Mouse (Mus musculus): ENCODE results near the gene Idh3b. TPM values are rescaled to one million over a fixed set of nuclear protein-coding genes. Genes with fewer than 3 reads are reported as not detected.

Gene Idh3b
- 193 and 199 TPM in 2 replicates for polyA plus RNA-seq (2015; fragmentation: Nextera tagmentation; extraction: Ambion mirVana)

DNA sequence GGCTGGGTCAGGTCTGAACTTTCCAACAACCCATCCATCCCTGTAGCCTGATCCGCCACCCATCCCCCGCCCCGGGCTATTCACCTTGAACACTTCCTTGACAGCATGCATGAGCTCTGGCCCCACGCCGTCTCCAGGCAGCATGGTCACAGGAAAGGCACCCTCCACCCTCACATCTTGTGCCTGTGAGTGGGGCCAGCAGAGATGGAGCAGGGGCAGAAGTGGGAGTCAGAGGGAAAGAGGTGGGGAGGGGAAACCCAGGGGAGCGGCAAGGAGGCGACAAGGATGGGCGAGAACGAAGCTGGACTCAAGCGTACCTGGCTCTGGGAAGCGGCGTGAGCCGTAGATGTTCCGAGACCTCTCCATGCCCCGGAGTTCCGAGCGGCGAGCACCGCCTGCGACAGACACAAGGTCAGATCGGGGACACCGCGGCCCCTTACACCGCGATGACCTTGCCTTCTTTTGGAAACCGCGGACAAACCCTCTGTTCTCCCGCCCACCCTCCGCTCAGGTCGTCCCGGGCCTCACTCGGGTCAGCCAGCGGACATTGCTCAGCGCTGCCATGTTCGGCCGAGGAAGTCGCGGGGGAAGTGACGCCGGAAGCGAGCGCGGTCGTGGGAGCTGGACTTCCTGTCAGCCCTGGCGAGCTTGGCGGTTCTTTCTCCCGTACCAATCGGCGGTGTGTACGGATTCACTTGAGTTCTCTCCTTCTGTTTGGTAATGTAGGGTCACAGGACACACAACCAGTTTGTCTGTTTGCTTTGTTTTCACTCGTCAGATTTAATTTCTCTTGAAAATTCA is at the start of gene Idh3b:
TSS of gene Idh3b (minus strand) at position 694 of the 801 bp plus-strand sequence.
- Histone ChIP-seq H3K4me1 (peaks cover 24% of the 10 kb centered on the region), H3K27ac (replicated peaks) (peak within 1 kb of the TSS; percentile 81), H3K9me3 (replicated peaks) (no peaks in the 10 kb centered on the region), H3K9ac (replicated peaks) (peak within 1 kb of the TSS; percentile 80), H3K27me3 (replicated peaks) (no peaks in the 10 kb centered on the region), H3K4me2 (peak within 1 kb of the TSS; percentile 94), H3K36me3 (peaks cover 27% of the 10 kb centered on the region), H3K4me3 (replicated peaks) (peak within 1 kb of the TSS; percentile 88)
- WGBS = 1% methylated on average over 51 of the region's 51 CpGs
- peak; percentile 91 for ATAC-seq (ENCODE audit: low FRiP score)

DNA sequence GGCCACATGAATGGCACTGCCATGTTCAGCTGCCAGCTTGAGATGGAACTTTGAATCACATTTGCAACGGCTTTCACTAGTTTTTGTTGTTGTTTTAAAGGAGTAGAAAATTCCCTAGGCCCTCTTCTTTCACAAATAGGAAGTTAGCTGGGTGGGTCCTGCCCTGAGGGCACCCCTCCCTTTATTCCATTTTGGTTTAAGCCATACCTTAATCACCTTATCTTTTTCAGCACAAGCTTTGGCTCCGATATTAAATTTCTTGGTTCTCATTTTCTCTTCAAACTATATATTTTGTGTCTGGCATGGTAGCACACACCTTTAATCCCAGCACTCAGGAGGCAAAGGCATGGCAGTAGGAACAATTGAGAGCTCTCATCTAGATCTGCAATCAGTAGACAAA is 45.2 kb upstream of the Idh3b start:
- Histone ChIP-seq H3K9ac (replicated peaks) (no peak overlapping the region), H3K27me3 (replicated peaks) (no peaks in the 10 kb centered on the region), H3K4me3 (replicated peaks) (no peak overlapping the region), H3K4me1 (no peaks in the 10 kb centered on the region), H3K4me2 (no peak overlapping the region), H3K36me3 (no peaks in the 10 kb centered on the region), H3K9me3 (replicated peaks) (no peaks in the 10 kb centered on the region), H3K27ac (replicated peaks) (no peak overlapping the region)
- 93% methylated on average over 2 of the region's 2 CpGs for WGBS
- ATAC-seq (ENCODE audit: low FRiP score) = no peak

DNA sequence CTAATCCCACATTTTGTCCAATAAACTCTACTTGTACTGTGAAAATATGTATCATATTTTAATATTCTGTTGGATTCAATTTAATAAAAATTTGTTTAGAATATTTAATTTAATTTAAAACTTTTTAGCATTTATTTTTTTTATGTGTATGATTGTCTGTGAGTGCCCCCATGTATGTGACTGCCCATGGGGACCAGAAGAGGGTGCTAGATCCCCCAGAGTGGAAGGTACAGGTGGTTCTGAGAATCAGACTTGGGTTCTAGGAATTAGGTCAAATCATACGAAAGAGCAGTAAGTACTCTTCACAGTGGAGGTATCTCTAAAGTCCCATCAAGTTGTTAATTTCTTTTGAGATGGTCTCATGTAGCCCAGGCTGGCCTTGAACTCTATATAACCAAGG is 42.7 kb upstream of the Idh3b start:
- ATAC-seq (ENCODE audit: low FRiP score) = no peak
- H3K4me3 ChIP-seq (replicated peaks) = no peak overlapping the region
- H3K9me3 ChIP-seq (replicated peaks) = no peaks in the 10 kb centered on the region
- H3K9ac ChIP-seq (replicated peaks) = no peak overlapping the region
- H3K36me3 ChIP-seq = no peaks in the 10 kb centered on the region
- no peaks in the 10 kb centered on the region for H3K27me3 ChIP-seq (replicated peaks)
- H3K4me1 ChIP-seq = no peaks in the 10 kb centered on the region
- no peak overlapping the region for H3K4me2 ChIP-seq
- 71% methylated on average over 1 of the region's 1 CpGs for WGBS
- no peak overlapping the region for H3K27ac ChIP-seq (replicated peaks)

DNA sequence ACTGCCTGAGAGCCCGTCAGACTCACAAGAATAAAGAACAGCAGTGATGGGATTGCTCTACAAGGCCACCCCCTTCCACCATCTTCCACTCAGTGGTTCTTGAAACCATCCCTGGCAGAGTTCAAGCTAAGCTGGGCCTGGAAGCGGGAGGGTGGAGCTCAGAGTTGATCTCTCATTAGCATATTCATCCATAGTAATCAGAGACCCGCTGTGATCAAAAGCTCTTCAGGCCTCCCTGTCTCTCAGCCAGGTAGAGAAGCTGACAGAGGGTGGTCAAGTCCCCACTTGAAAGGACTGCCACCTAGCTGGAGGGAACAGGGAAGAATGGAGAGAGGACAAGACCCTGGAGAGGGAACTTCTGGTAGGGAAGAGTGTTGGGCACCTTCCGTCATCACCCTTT is 18.7 kb upstream of the Idh3b start:
- ATAC-seq (ENCODE audit: low FRiP score) = no peak
- no peaks in the 10 kb centered on the region for H3K4me1 ChIP-seq
- WGBS = 61% methylated on average over 4 of the region's 4 CpGs
- H3K9me3 ChIP-seq (replicated peaks) = no peaks in the 10 kb centered on the region
- H3K9ac ChIP-seq (replicated peaks) = no peak overlapping the region
- H3K4me3 ChIP-seq (replicated peaks) = no peak overlapping the region
- no peaks in the 10 kb centered on the region for H3K27me3 ChIP-seq (replicated peaks)
- peaks cover 9% of the 10 kb centered on the region for H3K36me3 ChIP-seq
- no peak overlapping the region for H3K4me2 ChIP-seq
- H3K27ac ChIP-seq (replicated peaks) = no peak overlapping the region

- H3K9ac ChIP-seq (replicated peaks) = no peak overlapping the region
- ATAC-seq (ENCODE audit: low FRiP score) = no peak
- H3K36me3 ChIP-seq = no peaks in the 10 kb centered on the region
- H3K27me3 ChIP-seq (replicated peaks) = 0 out of 2 replicates have a peak, but pooled peaks cover 4% of the 10 kb centered on the region
- H3K9me3 ChIP-seq (replicated peaks) = no peaks in the 10 kb centered on the region
- H3K4me3 ChIP-seq (replicated peaks) = no peak overlapping the region
- H3K4me1 ChIP-seq = peaks cover 38% of the 10 kb centered on the region
- H3K27ac ChIP-seq (replicated peaks) = no peak overlapping the region
- 83% methylated on average over 9 of the region's 9 CpGs for WGBS
- H3K4me2 ChIP-seq = no peak overlapping the region
These were observed 13.2 kb upstream of the Idh3b start for GRCm38 (mm10) chr2:130297580-130297979.

DNA sequence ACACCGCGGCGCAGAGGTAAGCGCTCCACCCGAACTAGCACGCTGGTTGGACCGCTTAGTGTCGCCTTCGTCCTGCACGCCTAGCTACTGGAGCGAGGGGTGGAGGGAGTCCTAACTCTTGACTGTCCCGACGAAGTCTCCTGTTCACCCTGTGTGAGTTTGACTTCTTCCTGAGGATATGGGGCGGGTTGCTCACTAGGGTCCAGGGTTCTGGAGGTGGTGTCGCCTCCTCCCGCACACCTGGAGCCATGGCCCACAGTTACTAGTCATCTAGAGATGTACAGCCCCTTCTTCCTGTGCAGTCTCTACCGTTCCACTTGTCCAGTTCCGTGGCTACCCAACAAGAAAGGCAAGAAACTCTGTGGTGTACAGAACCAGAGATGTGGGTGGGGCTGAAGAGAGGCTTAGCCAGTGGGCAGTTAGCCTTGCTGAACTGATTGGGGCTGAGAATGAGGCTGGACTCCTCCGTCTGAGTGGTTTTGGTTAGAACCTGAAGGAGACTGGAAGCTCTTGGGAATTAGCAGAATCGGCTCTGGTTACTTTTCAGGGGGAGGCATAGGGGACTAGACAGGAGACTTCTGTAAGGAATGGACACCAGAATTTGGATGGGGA is 11.9 kb upstream of the Idh3b start:
- peak; percentile 33 for ATAC-seq (ENCODE audit: low FRiP score)
- no peak overlapping the region for H3K27ac ChIP-seq (replicated peaks)
- peak overlapping the region; percentile 71 for H3K4me3 ChIP-seq (replicated peaks)

GRCm38 (mm10) chr2:130295331-130296133 is 11.2 kb upstream of the Idh3b start:
- peak overlapping the region; percentile 83 for H3K27ac ChIP-seq (replicated peaks)

More for the DNA sequence above, 11.9 kb upstream of the Idh3b start:
- no peaks in the 10 kb centered on the region for H3K9me3 ChIP-seq (replicated peaks)
- no peaks in the 10 kb centered on the region for H3K36me3 ChIP-seq
- H3K27me3 ChIP-seq (replicated peaks) = 0 out of 2 replicates have a peak, but pooled peaks cover 4% of the 10 kb centered on the region
- H3K4me1 ChIP-seq = peaks cover 44% of the 10 kb centered on the region
- H3K4me2 ChIP-seq = peak overlapping the region; percentile 73
- WGBS = 5% methylated on average over 20 of the region's 20 CpGs
- H3K9ac ChIP-seq (replicated peaks) = peak overlapping the region; percentile 82

GRCm38 (mm10) chr2:130294936-130295277 is 10.6 kb upstream of the Idh3b start, which contains the start of gene Ebf4:
Ebf4 (plus strand) TSS chr2:130295169.
- Histone ChIP-seq H3K4me1 (peaks cover 48% of the 10 kb centered on the region), H3K27ac (replicated peaks) (peak within 1 kb of the TSS; percentile 83), H3K4me2 (peak within 1 kb of the TSS; percentile 73), H3K4me3 (replicated peaks) (peak within 1 kb of the TSS; percentile 71), H3K27me3 (replicated peaks) (0 out of 2 replicates have a peak, but pooled peaks cover 4% of the 10 kb centered on the region), H3K9me3 (replicated peaks) (no peaks in the 10 kb centered on the region), H3K9ac (replicated peaks) (peak within 1 kb of the TSS; percentile 82), H3K36me3 (no peaks in the 10 kb centered on the region)
- WGBS = under 1% methylated on average over 30 of the region's 39 CpGs
- peak; percentile 75 for ATAC-seq (ENCODE audit: low FRiP score)

More at GRCm38 (mm10) chr2:130295331-130296133, 11.2 kb upstream of the Idh3b start:
- under 1% methylated on average over 61 of the region's 99 CpGs for WGBS
- Histone ChIP-seq H3K4me2 (peak overlapping the region; percentile 73), H3K4me3 (replicated peaks) (peak overlapping the region; percentile 71), H3K4me1 (peaks cover 48% of the 10 kb centered on the region), H3K9ac (replicated peaks) (peak overlapping the region; percentile 82), H3K36me3 (no peaks in the 10 kb centered on the region), H3K9me3 (replicated peaks) (no peaks in the 10 kb centered on the region), H3K27me3 (replicated peaks) (0 out of 2 replicates have a peak, but pooled peaks cover 4% of the 10 kb centered on the region)
- peak; percentile 74 for ATAC-seq (ENCODE audit: low FRiP score)

DNA sequence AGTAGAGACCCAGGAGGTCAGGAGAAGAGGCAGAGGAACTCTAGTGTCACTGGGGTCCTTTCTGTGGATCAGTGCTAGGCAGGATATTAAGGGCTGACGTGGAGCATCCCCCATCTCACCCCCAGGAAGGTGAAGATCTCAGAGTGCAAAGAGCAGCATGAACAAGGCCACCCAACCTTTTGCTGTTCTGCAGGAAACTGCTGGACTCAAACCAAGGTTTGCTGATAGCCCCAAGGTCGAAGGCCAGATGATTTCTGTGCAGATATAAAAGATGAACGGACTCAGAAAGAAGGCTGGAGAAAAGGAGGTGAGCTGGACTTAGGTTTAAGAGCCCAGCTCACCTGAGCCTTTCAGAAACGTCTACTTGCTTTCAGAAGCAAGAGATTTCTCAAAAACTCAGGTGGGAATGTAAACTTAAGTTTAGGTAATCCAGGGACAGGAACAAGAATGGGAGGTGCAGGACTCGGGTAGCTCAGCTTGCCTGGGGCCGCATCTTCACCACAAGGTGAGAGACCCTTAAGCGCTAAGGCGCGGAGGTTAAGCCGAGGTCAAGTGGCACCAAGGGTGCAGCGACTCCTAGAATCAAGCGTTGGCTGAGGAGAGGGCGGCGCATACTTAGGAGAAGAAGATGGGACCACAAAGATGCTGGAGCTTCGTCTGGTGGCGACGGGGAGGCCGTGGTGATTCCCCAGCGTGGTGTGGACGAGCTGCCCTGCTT is 10.0 kb upstream of the Idh3b start:
- no peaks in the 10 kb centered on the region for H3K9me3 ChIP-seq (replicated peaks)
- H3K9ac ChIP-seq (replicated peaks) = peak overlapping the region; percentile 82
- H3K4me1 ChIP-seq = peaks cover 48% of the 10 kb centered on the region
- ATAC-seq (ENCODE audit: low FRiP score) = no peak
- H3K4me3 ChIP-seq (replicated peaks) = peak overlapping the region; percentile 71
- peak overlapping the region; percentile 83 for H3K27ac ChIP-seq (replicated peaks)
- 8% methylated on average over 20 of the region's 20 CpGs for WGBS
- H3K36me3 ChIP-seq = no peaks in the 10 kb centered on the region
- 0 out of 2 replicates have a peak, but pooled peaks cover 4% of the 10 kb centered on the region for H3K27me3 ChIP-seq (replicated peaks)
- peak overlapping the region; percentile 73 for H3K4me2 ChIP-seq

DNA sequence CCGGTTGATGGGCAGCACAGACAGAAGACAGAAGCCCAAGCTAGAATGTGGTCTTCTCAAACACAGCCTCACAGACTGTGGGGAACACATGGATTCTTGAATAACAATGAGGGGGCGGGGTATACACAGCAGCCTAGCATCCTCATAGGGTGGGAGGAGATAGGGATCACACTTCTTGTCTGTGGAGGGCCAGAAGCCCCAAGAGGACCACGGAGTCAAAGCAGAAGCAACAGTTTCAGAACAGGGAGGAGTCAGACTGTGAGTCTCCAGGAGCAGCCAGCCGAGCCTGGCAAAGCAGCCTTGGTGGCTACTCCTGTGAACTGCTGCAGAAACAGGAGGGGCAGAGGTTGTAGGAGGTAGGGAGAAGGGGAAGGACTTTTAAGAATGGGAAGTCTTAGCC is 9.1 kb upstream of the Idh3b start:
- no peaks in the 10 kb centered on the region for H3K36me3 ChIP-seq
- H3K4me1 ChIP-seq = peaks cover 48% of the 10 kb centered on the region
- H3K27me3 ChIP-seq (replicated peaks) = 0 out of 2 replicates have a peak, but pooled peaks cover 4% of the 10 kb centered on the region
- H3K4me2 ChIP-seq = peak overlapping the region; percentile 73
- no peak overlapping the region for H3K27ac ChIP-seq (replicated peaks)
- whole genome bisulfite sequencing = 13% methylated on average over 4 of the region's 4 CpGs
- H3K4me3 ChIP-seq (replicated peaks) = no peak overlapping the region
- ATAC-seq (ENCODE audit: low FRiP score) = no peak
- H3K9ac ChIP-seq (replicated peaks) = no peak overlapping the region
- no peaks in the 10 kb centered on the region for H3K9me3 ChIP-seq (replicated peaks)

- no peaks in the 10 kb centered on the region for H3K36me3 ChIP-seq
- WGBS = 58% methylated on average over 3 of the region's 3 CpGs
- ATAC-seq (ENCODE audit: low FRiP score) = no peak
These were observed 8.7 kb upstream of the Idh3b start for GRCm38 (mm10) chr2:130293009-130293408.

More at GRCm38 (mm10) chr2:130293009-130293408, 8.7 kb upstream of the Idh3b start:
- Histone ChIP-seq H3K27me3 (replicated peaks) (0 out of 2 replicates have a peak, but pooled peaks cover 4% of the 10 kb centered on the region), H3K4me3 (replicated peaks) (no peak overlapping the region), H3K9me3 (replicated peaks) (no peaks in the 10 kb centered on the region), H3K4me1 (peaks cover 48% of the 10 kb centered on the region), H3K4me2 (no peak overlapping the region), H3K27ac (replicated peaks) (no peak overlapping the region), H3K9ac (replicated peaks) (no peak overlapping the region)
